Mouse (Mus musculus) urinary bladder, postnatal 4 days (tissue): ENCODE measurements around the gene Vgf.

ENCODE experiments used
- DNase-seq, 2 experiments: peaks; one replicate each; pipeline ENCODE4 v3.0.0; 2021 to 2022; ENCODE audit warnings: low spot score in 2 of 2

Gene Vgf

DNA sequence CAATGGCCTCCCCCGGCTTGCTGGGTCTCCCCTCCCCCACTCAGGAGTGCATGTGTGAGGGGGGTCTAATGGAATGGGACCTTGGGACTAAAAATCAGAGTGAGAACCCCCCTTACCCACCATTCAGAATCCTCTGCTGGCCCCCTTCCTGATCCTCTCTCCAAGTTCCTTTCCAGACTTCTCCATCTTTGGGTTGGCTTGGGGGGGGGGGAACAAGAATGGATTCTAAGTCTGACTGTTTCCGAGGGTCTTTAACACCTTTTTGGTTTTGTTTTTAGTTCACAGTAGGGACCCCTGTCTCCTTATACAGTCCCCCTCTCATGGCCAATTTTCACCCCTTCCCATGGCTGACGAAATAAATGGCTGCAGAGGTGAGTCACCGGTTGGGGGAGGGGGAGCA is at the start of gene Vgf:
Gene Vgf (plus strand): TSS at position 301 of the 400 bp plus-strand sequence.
- no peak for DNase-seq

DNA sequence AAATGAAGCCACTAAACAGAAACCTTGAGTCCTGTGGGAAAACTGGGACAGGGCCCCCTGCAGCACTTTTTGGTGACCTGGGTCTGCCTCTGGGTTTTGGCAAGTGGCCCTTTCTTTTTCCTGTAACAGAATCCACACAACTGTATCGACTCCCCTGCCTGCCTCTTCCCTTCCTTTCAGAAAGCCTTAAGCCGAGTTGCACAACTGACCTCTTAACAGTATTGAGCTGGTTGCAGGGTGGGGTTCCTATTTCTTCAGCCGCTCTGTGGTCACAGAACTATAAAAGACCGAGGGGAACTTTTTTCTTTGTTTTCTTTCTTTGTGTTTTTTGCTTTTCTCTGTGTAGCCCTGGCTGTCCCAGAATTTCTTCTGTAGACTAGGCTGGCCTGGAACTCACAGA is 48.4 kb upstream of the Vgf start:
- no peak for DNase-seq

DNA sequence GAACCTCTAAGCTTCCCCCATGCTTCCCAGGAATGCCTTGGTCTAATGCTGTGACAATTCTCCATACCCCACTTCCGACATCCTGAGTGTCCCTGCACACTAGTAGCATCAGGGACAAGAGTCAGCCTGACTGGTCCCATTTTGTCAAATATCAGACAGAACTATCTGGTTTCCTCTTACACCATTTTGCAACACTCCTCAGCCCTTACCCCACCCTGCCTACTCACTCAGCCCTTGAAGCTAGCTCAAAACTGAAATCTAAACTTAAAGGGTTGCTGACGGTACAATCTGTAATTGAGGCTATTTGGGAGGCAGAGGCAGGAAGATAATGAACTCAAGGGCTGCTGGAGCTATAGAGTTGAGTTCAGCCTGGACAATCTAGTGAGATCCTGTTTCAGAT is 46.4 kb upstream of the Vgf start:
- no peak for DNase-seq

DNA sequence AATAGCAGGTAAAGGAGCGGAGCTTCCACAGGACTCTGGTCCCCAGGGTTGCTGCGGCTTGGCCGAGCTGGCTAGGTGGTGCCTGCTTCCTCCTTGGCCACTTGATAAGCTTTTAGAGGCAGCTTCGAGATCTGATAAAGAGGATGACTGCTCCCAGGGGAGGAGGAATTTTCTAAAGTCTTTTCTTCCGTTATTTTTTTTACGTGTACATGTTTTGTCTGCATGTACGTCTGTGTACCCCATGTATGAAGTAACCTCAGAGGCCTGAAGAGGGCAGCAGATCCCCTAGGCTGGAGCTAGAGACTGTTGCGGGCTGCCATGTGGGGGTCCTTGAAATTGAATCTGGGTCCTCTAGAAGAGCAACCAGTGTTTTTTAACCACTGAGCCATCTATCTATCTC is 45.2 kb upstream of the Vgf start:
- DNase-seq, result no peak

DNA sequence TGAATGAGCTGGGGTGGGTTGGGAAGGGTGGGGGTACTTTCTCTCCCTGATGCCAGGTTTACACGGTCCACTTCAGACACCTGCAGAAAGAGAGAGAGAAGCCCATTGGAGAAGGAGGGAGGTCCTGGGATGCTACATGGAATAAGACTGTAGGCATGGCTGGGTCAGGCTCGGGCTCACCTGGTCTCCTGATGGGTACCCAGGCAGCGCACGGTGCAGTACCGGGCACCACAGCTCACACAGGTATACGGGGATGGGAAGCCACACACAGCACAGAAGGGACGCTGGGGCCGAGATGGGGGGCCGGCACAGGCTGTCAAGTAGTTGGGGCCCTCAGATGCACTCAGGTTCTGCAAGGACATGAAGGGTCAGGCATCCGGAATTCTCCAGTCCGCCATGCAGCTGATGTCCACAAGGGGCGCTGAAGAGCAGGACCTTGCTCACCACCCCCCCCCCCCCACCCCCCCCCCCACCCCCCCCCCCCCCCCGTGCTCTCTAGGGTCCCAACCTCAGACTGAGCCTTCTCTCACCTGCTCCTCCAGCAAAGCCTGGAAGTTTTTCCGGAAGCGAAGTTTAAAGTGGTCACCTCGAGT is 43.8 kb upstream of the Vgf start:
- no peak for DNase-seq

DNA sequence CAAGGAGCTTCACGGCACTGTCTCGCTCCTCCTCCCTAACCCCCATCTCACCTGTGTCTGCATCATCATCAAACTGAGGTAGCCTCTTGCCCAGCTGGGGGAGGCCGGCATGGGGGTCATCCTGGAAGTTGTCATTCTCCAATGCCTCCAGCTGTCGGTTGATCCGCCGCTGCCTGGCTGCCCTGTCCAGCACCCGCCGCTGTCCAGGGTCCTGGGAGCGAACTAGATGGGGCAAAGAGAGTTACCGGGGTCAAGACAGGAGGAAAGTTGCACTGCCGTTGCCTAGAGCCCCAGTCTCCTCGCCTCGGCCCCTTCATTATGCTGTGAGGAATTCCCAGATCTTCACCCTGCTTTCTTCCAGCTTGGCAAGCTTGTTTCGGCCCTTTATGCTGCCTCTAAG is 41.4 kb upstream of the Vgf start:
- no peak for DNase-seq

DNA sequence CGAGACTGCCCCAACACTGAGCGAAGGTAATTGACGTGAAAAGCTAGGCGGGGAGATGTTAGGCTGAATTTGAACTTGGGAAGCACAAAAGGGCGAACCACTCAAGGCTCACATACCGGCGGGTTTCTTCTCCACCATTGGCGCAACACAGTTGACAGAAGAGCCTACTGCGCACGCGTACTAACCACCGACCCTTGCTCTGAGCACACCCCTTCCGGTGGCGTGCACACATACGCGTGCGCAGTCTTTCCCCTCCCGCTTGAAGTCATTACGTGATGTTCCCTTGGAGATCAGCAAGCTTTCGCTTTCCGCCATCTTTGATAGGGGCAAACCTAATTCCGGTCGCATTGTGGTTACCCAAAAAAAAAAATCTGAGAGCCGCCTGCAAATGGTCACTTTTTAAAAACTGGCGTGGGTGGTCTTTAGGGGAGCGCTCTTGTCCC is 39.5 kb upstream of the Vgf start, which contains the start of gene Plod3:
Gene Plod3 (plus strand): TSS at position 325 of the 443 bp plus-strand sequence.
- peak; percentile 93 to 96 for DNase-seq

DNA sequence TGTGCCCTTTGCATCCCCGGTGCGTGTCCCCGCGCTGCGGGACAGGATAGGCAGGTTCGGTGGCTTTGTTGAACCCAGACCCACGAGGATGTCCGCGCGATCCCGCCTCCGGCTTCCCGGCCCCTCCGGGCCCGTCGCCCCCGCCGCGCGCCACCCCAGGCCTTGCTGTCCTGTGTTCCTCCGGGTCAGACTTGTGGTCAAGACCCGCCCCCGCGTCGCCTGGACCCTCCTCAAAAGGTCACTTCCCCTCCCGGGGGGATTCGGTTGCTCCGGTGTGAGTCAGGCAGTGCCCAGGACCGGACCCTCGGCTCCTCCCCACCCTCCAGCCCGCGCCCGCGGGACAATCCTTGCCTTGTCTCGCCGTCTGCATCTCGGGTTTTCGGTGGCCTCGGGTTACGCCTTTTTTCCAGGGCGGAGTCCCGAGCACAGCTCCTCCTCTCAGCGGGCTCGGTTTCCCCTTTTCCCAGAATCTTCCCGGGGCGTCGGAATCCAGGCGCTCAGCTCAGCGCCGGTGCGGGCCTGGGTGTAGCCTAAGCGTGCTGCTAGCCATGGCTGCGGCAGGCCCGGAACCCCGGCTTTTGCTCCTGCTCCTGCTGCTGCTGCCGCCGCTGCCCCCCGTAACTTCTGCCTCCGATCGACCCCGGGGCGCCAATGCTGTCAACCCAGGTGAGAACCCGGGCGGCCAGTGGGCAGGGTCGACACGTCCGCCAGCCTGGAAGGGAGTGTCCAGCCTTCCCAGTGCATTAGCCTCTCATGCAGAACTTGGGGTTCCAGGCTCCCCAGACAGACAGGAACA is 38.9 kb upstream of the Vgf start:
- peak; percentile 70 to 76 for DNase-seq

DNA sequence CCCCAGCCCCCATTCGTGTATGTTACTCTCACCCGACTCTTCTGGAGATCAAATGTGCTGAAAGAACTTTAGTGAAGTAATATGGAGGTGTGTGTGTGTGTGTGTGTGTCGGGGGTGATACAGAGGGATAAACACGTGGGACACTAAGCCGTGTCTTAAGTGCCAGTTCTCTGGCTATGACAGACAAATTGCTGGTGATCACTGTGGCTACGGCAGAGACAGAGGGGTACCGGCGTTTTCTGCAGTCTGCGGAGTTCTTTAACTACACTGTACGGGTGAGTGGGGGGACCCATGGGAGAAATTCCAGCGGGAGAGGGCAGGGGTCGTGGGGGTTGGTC is 38.3 kb upstream of the Vgf start, which contains the start of gene Znhit1:
Gene Znhit1 (minus strand): TSS at position 88 of the 338 bp plus-strand sequence.
- no peak for DNase-seq

DNA sequence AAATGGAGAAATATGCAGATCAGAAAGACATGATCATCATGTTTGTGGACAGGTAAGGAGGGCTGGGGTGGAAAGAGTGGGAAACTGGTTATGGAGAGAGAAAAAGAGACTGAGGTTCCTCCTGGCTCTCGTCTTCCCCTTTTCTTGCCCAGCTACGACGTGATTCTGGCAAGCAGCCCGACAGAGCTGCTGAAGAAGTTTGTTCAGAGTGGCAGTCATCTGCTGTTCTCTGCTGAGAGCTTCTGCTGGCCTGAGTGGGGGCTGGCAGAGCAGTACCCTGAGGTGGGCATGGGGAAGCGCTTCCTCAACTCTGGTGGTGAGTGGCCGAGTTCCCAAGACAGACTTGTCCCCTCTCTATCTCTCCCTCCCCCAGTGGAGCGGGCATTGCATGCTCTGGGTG is 37.8 kb upstream of the Vgf start:
- no peak for DNase-seq

DNA sequence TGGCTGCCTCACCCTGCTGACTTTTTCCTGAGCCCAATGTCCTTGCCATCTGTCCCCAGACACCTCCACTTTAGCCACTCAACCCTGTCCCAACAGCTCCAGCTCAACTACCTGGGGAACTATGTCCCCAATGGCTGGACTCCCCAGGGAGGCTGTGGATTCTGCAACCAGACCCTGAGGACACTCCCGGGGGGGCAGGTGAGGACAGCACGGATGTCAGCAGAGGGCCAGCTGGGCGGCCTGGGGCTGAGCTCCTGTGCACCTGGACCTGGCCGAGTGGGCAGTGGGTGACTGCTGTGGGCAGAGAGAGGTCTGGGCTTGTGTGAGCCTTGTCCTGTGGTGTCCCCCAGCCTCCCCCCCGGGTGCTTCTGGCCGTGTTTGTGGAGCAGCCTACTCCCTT is 36.4 kb upstream of the Vgf start:
- DNase-seq, result no peak

DNA sequence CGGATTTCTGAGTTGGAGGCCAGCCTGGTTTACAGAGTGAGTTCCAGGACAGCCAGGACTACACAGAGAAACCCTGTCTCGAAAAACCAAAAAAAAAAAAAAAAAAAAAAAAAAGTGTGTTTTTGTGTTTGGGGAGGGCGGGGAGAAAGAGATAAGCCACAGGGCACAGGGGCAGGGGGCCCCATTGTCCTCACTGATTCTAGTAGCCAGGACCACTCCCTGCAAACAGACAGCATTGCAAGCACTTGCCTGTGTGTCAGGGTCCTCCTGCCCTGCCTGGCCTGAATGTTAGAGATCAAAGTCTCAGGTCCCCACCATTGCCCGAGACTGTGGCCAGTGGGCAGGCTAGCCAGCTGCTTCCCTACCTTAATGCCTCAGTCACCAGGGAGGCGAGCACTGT is 26.7 kb upstream of the Vgf start:
- no peak for DNase-seq

DNA sequence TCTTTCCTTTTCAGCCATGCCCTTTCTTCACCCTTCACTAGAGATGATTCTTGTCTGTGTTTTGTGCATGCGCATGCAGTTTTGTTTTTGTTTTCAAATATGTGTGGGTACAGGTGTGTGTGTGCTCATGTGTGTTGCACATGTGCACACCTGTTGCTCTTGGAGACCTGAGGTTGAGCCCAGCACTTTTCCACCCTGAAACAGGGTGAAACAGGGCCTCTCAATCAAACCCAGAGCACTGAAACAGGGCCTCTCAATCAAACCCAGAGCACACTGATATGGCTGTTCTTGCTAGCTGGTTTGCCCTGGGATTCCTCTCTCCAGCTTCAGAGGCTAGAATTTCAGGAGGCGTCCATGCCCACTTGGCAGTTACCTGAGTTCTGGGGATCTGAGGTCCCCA is 25.6 kb upstream of the Vgf start:
- no peak for DNase-seq

DNA sequence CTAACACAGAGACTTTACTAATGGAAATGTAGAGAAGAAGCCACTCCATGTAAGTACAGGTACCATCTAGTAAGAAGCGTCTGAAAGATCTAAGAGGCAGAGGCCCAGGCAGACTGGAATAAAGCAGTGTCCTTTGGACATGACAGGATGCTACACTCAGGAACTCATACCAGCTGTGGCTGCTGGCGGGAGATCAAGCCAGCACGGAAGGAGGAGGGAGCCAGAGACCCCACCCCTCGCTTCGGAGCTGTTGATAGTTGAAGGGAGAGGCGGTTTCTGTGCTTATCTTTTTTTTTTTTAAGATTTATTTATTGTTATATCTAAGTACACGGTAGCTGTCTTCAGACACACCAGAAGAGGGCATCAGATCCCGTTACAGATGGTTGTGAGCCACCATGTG is 18.9 kb upstream of the Vgf start:
- no peak for DNase-seq

DNA sequence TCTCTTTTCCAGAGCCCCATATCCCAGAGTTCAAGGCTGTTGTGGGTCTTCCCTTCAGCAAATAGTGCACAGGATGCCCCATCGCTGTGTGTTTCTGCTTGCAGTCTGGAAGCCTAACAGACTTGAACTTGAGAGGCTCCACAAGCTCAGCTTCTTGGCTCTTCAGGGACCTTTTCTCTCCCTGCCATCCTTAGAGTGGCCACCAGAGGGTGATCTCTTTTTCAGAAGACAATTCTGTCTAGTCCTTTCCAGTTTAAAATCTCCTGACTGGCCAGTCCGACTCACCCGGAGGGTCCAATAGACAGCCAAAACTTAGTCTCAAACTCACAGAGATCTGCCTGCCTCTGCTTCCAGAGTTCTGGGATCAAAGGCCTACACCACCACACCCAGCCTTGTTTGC is 16.2 kb upstream of the Vgf start:
- no peak for DNase-seq

DNA sequence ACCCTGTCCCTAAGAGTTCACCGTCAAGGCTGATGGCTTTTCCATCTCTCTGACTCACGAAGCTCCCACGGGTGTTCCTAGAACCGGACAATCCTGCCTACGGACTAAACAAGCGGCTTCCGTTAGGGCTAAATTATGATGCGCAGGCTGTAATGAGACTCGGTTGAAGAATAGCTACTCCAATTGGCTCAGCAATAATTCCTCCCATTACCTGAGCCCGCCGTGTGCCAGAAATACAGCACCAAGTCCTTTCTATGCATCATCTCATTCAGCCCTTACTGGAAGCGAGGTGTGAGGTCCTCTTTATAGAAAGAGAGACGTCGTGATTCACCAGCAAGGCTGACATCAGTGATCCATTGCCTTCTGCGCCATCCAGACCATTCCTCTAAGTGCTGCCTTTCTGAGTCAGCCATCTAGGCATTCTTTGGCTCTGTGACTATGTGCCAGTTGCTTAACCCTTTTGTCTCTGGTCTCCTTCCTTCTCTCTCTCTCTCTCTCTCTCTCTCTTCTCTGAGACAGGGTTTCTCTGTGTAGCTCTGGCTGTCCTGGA is 13.7 kb upstream of the Vgf start:
- DNase-seq, result no peak

DNA sequence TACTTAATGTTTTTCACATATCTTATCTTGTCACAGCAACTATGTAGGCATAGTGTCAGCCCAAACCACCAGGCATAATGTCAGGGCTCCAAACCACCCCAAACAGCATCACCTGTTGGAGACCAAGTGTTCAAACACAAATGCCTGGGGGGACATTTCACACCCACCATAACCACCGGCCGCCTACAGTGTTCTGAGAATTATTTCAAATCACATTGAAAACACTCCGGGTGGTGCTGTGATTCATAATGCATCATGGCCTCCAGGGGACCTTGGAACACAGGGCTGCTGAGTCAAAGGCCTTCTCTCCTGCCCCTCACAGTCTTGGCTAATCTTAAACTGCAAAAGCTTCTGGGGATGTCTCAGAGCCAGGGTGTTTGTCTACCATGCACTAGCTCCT is 10.3 kb upstream of the Vgf start:
- DNase-seq, result no peak

DNA sequence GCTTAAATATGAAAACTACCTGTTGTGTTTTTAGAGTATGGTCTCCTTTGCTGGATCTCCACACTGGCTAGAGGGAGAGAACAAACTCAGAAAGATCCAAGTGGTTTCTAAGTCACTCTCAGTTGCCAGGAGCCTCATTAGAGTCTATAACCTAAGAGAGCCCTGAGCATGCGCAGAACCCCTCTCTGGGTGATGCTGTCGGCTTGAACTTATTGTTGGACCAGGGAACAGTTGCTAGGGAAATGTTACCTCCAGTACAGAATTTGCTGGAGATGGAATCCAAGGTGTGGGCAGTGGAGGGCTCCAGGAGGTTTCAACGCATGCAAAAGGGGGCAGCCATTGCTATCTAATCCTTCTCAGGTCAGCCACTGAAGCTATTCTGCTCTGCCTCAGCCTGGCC is 1.9 kb upstream of the Vgf start:
- no peak for DNase-seq

DNA sequence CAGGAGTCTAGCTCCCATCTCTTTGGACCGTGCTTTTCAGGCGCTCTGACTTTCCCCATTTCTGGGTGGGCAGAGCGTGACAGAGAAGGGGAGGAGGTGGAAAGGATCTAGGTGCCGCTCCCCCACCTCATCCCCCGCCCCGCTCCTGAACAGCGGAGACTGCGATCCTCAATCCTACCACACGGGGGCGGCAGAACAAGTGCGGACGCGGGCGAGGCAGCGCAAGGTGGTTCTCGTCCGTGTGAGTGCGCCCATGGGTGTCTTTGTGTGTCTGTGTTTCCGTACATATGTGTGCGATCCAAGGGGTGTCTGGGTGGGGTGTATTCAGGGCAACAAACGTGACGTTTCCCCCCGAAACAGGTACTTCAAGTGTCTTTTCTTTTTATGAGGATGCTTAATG is 1.1 kb upstream of the Vgf start:
- peak; percentile 52 to 84 for DNase-seq

DNA sequence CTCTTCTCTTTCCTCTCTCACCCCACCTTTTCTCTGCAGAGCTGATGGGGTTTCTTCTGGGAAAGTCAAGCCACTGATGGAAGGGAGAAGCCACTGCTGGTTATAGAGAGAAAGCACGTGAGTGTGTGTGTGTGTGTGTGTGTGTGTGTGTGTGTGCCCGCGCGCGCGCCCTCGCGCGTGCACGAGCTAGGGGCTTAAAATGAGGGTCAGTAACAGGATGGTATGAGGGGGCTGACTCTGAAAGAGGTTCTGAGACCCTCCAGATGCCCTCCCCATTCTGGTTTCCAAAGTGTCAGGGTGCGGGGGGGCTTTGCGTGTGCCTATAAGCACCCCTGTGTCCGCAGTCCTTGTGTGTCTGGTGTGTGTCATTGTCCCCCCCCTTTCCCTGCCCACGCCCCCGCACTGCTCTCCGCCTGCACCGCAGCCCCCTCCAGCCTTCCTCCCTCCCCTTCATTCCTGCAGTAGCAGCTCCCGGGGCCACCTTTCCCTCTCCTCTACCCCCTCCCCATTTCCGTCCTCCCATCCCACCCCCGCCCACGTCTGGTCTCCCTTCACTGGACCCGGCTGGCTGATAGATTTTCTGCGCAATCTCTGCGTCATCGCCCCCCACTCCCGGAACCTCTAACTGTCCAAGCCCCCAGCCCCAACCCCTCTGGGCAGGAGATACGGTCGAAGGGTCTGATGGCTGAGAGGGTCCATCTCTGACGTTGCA is 2.5 kb downstream of the Vgf start:
- DNase-seq, result no peak

DNA sequence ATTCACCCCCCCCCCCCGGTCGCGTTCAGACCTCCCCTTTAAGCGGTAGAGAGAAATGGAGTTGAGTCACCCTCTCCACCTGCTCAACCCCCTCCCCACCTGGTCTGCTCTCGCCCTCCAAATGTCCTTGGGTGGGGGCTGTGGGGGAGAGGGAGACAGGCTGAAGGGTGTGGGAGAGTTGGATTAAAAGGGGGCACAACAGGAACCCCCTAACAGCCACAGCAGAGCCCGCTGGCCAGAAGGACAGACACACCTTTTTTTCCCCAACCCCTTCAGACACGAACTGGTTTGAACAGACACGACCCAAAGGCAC is 3.0 kb downstream of the Vgf start:
- DNase-seq, result no peak

DNA sequence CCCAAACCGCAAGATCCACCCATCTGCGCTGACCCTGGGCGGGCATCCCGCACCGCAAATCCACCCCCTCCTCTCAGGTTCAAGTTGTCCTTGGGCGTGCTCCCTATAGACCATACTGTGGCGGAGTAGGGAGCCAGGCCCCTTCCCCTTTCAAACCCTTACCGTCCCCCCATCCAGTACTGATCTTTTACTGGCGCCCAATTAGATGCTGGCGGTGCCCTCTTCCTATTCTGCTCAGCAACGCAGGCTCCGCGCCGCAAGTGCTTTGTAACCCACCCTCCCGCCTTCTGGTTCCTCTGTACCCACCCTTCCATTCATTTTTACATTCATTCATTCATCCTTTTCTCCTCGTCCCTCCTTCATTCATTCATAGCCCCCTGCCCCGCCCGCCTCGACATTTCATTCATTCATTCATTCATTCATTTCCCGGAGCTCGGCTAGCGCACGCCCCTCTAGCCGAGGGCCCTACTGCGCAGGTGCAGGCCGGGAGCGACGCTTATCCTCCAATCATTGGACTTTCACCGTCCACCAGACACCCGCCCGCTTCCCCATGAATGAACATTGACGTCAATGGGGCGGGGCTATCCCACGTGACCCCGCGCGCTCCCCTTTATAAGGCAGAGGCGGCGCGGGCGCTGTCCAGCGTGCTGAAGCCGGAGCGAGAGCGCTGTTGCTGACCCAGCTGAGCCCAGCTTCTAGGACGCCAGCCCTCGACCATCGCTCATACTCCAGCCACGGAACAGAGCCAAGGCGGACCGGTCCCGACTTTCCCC is 3.6 kb downstream of the Vgf start:
- peak; percentile 89 to 97 for DNase-seq
